Mouse (Mus musculus): ENCODE measurements around the gene Gm4881.

DNA sequence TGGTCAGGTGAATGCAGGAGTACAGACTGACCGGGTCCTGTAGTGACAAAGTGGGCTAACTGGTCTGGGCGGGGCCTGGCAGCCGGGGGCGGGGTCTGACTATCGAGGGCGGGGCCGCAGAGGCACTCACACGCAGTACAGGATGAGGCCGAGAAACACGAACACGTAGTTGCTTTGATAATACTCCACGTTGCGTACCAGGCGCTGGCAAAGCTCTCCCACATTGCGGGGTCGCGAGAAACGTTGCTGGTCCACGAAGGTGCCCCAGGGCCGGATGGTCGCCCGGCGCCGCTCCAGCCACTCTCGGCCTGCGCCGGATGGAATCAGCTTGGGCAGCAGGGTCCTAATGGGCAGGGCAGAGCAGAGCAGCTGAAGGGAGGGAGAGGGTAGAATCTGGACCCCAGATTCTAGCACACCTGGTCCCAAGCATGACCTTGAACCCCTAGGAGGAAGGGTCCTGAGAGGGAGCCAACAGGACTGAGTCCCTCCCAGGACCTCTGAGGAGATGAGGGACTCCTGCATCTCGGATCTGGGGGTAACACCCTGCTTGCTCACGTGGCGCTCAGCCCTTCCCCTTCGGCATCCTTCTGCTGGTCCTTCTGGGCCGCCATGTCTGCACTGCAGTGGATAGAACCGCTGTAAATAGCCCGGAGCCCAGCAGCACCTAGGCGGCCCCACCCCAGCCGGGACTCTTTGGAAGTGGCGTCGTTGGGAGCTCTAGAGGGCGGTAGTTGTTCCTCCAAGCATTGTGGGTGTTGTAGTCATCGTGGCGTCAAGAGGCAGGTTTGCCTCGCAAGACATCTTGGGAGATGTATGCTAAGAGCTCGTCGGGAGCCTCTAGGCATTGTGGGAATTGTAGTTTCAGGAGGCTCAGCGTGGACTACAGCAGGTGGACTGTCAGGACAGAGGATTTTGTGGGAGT is 27.9 kb upstream of the Gm4881 start, which contains the start of gene Rabac1:
- TF ChIP-seq CTCF (IDR thresholded peaks at IDR 0.05; ENCODE audit: control insufficient read depth, insufficient read depth, insufficient read length) = peak; percentile 27
- TF ChIP-seq MAX (IDR thresholded peaks at IDR 0.05) = no peak
- no peak for TF ChIP-seq USF1 (IDR thresholded peaks at IDR 0.05; ENCODE audit: low read depth)
